Mouse (Mus musculus): ENCODE measurements around the gene Ovol1. TPM values are rescaled to one million over a fixed set of nuclear protein-coding genes. Genes with fewer than 3 reads are reported as not detected.

Ovol1 gene
- total RNA-seq, 2 experiments from 2014 or later: not detected

DNA sequence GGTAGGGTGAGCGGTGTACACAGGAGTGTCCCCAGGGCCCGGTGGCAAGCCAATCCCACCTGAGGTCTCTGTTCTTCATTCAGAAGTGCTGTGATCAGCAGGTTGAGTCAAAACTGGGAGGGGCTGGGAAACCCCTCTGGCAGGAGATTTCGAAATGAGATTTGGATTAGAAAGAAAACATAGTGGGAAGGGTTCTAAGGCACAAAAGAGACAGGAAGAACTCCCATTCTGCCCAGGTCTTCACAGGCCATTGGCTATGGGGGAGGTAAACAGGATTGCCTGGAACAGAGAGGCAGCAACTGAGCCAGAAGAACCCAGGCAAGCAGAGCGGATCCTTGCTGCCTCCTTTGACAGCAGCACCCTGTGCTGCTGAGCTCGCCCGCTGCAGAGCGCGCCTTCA, 21.7 kb downstream of the Ovol1 start:
- no peak for DNase-seq (ENCODE audit: extremely low spot score in 1 of 2, low spot score in 2 of 2)
- intact Hi-C loops (cut with DNase I): no loop called here

DNA sequence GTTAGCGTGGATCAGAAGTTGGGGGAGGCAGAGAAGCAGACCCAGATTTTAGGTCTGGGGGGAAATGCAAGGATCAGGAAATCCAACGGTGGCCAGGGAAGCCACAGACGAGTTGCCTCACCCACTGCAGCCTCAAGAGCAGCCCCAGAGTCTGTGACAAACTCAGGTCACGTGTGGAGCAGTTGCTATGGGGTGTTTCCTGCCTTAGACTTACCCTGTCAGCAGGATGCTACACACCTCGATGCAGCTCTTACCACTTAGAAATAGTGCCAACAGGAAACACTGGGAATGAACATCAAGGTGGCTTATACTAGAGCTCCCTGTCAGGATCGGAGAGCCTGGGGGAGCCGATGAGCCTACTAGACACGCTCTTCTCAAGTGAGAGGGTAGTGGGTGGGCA, 27.9 kb downstream of the Ovol1 start:
- intact Hi-C loops (cut with DNase I): no loop called here
- DNase-seq (ENCODE audit: extremely low spot score in 1 of 2, low spot score in 2 of 2): no peak

DNA sequence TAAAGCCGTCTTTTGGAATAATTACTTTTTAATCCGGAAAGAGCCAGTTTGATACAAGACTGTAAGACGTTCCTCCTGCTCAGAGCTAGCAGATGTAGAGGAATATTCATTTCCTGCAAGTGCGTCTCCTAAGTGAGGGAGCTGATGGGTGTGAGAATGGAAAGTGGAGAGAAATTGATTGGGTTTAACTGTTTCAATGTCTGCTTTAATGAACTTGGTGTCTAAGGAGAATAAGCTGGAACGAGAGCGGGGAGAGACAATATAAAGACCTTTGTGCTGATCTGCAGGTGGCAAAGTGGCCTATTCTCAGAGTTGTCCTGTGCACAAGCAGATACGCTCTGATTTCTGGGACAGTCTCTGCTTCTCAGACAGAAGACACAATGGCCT, 30.3 kb downstream of the Ovol1 start:
- intact Hi-C loops (cut with DNase I): no loop called here

DNA sequence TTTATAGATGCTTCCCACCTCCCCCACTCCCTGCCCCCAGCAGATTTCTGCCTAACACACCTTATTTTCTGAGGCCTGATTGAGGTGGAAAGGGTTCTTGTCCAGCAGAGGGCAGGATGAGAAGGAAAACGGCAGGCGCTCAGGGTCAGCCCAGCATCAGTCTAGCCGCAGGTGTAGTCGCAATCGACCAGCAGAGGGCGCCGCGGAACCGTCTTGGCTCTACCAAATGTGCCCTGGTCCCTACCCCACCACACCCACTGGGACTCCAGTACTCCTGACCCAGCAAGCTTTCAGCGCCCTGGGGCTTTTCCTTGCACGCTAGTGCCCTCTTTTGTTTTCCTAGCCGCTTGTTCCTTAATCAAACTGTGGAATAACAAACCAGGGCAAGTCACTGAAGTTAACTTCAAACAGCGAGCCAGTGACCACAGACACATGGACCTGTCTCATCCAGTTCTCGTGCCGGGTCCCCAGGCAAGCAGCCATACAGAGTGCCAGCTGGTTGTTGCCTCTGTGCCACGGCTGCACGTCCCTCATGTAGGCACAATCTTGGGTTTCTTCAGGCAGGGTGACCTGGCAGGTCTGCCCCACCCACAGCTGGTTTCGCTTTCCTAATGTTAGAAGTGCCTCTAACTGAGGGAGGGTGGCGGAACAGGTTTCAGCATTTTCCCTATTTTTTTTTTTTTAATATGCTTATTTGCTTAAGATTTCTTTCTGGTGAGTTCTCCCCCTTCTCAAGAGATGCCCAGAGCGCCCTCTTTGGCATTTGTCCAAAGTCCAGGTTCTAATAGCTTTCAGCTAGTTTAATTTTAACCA, 30.9 kb downstream of the Ovol1 start:
- intact Hi-C loops (cut with DNase I): loop anchor here (2.0 kb wide), 1 partner anchor 39 kb away; the partner anchor contains the start of gene Ap5b1

More for the DNA sequence above, 30.3 kb downstream of the Ovol1 start:
- no peak for DNase-seq (ENCODE audit: extremely low spot score in 1 of 2, low spot score in 2 of 2)

DNA sequence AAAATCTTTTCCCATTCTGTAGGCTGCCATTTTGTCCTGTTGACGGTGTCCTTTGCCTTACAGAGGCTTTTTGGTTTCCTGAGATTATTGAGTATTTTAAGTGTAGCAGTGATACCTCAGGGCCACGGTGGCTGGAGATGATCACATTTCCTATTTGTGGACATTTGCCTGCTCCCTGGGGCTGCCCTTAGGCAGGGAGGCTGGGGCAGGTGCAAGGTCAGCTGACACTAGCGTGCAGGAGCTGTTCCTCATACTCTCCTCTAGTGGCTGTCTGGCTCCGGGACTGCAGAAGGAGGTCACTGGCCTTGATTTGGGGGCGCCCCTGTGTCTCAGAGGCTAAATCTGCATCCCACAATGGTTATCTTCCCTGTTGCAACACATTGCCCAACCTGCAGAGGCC, 35.2 kb downstream of the Ovol1 start:
- intact Hi-C loops (cut with DNase I): no loop called here
- no peak for DNase-seq (ENCODE audit: extremely low spot score in 1 of 2, low spot score in 2 of 2)

More for the DNA sequence above, 30.9 kb downstream of the Ovol1 start:
- peak; percentile 80 to 95 for DNase-seq (ENCODE audit: extremely low spot score in 1 of 2, low spot score in 2 of 2)

DNA sequence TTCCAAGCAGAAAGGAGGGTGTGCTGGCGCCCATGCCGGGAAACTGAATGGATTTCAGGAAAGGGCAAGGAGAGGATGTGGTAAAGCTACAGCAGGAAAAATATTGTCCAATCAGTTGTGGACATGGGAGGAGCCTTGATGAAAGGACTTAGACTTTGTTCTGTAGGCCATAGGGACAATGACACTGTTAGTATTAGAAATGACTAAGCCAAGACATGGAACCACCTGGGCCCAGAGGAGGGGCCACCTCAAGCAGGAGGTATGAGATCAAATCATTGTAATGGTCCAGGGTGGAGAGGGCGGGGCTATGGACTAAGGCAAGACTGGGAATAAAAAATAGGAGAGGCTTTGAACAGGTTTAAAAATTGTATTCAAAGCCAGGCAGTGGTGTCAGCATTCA, 41.7 kb downstream of the Ovol1 start:
- DNase-seq (ENCODE audit: extremely low spot score in 1 of 2, low spot score in 2 of 2): no peak
- intact Hi-C loops (cut with DNase I): no loop called here

DNA sequence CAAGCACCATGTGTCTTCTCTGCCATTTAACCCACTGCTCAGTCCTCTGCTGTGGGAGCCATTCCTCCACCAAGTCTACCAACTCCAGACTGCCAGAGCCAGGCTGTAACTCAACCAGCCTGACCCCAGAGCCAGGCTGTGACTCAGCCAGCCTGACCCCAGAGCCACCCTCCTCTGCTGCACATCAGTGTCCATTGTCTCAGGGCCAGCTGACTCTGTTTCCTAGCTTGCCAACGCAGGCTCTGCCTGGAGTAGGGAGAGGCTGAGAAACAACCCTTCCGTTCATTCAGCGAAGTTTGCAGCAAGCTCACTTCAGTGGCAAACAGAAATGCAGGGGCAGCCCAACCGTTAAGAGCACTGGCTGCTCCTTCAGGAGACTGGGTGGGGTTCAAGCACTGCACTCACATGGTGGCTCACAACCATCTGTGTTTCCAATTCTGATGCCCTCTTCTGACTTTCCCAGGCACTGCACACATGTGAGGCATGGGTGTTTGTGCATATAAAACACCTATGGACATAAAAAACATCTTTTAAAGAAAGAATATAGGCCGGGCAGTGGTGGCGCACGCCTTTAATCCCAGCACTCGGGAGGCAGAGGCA, 43.4 kb downstream of the Ovol1 start:
- intact Hi-C loops (cut with DNase I): no loop called here
- DNase-seq (ENCODE audit: extremely low spot score in 1 of 2, low spot score in 2 of 2): no peak

DNA sequence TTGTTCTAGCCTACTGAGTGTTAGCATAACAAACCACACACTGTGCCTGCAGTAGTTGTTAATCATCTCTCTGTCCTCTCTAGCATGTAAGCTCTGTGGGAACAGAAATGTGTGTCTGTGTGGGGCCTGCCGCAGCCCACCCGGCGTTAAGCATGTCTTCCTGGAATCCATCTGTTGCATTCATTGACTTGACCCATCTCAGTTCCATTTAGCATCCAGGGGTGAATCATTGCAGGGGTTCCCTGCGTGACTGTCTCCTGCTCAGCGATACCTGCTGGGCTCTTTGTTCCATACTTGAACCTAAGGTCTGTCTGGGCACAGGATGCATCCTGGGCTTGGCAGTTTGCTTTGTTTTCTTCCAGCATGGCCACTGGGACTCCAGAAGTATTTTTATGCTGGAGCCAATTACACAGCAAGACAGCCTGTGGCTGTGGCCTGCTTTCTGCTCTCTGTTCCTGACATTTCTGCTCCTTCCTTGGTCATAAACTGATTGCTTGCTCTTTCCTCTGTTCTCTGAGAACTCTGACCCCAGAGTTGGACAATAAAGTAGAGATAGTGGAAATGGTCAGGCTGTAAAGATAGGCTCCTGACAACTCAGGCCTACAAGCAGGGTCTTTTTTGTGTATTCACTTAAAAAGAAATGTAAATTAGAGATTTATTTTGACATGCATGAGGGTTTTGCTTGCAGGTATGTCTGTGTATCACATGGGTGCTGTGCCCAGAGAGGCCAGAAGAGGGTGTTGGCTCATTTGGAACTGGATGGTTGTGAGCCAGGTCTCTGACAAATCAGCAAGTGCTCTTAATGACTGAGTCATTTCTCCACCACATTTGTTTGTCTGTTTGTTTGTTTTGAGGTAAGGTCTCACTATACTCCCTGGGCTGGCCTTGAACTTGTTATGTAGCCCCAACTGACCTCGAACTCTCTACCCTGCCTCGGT, 44.3 kb downstream of the Ovol1 start:
- intact Hi-C loops (cut with DNase I): no loop called here
- DNase-seq (ENCODE audit: extremely low spot score in 1 of 2, low spot score in 2 of 2): no peak

DNA sequence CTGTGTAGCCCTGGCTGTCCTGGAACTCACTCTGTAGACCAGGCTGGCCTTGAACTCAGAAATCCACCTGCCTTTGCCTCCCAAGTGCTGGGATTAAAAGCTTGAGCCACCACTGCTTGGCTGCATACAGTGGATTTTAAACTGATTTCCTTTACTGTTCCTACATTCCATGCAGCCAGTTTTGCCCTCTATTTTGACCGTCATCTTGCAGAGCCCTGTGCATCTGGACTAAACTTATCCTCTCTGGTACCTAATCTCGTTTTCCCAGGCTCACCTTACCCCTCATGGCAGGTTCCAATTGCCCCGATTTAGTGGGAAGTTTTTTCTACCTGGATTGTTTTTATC, 47.5 kb downstream of the Ovol1 start:
- no peak for DNase-seq (ENCODE audit: extremely low spot score in 1 of 2, low spot score in 2 of 2)
- intact Hi-C loops (cut with DNase I): no loop called here

DNA sequence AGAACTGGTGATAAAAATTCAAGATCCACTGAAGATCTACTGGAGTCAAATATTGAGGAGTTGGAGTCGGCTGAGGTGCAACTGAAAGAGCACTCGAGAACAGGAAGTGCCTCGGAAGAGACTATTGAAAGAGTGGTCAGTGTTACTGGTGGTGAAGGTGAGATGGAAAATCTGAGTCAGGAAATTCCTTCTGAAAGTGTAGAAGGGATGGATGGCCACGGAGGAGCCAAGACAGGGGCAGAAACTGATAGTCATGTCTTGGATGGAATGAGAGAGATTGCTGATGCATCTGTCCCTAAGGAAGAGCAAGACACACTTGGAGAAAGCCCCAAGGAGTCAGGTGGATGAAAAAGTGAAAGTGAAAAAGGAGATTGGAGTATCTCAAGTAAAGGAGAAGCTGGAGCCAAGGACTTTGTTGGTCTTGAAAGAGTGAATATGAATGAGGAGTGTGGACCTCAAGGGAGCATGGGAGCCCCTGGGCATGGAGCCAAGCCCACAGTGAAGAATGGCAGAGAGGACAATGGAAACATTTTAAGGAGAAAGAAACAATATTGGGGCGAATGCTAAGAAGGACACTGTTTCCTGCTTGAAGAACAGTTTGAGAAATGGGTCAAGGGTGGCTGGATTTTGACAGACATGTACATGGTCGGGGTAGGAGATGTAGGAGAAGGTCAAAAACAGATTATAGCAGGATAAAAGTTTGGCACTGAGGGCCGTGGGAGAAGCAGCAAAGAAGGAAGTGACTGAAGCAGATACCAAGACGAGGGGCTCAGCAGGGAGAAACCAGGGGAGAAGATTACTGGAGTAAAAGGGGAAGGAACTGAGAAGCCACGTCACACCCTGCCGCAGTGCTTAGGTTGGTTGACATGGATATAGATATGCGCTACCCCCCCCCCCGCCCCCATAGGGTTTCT, 48.1 kb downstream of the Ovol1 start:
- intact Hi-C loops (cut with DNase I): no loop called here

DNA sequence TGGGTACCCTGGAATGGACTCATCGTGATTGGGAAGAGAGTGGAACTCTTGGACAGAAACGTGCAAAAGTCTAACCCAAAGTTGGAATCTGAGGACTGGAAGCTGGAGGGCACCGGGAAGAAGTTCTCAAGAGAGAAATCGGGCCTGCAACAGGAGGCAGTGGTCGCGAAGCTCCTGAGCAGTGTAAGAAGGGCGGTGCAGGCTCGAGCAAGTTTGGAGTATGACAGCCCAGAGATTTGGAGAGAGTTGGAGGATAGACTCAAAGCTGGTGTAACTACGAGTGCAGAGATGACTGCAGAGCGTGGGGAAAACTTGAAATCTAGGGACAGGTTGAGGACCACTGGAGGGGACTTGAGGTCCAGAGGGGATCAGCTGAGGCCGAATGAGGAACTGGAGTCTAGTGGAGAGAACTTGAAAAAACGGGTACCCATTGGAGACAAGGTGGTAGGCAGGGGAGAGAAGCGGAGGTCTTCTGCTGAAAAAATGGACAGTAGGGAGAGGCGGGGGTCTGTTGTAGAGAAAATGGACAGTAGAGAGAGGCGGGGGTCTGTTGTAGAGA, 49.3 kb downstream of the Ovol1 start:
- no peak for DNase-seq (ENCODE audit: extremely low spot score in 1 of 2, low spot score in 2 of 2)
- intact Hi-C loops (cut with DNase I): no loop called here

More for the DNA sequence above, 48.1 kb downstream of the Ovol1 start:
- DNase-seq (ENCODE audit: extremely low spot score in 1 of 2, low spot score in 2 of 2): no peak

DNA sequence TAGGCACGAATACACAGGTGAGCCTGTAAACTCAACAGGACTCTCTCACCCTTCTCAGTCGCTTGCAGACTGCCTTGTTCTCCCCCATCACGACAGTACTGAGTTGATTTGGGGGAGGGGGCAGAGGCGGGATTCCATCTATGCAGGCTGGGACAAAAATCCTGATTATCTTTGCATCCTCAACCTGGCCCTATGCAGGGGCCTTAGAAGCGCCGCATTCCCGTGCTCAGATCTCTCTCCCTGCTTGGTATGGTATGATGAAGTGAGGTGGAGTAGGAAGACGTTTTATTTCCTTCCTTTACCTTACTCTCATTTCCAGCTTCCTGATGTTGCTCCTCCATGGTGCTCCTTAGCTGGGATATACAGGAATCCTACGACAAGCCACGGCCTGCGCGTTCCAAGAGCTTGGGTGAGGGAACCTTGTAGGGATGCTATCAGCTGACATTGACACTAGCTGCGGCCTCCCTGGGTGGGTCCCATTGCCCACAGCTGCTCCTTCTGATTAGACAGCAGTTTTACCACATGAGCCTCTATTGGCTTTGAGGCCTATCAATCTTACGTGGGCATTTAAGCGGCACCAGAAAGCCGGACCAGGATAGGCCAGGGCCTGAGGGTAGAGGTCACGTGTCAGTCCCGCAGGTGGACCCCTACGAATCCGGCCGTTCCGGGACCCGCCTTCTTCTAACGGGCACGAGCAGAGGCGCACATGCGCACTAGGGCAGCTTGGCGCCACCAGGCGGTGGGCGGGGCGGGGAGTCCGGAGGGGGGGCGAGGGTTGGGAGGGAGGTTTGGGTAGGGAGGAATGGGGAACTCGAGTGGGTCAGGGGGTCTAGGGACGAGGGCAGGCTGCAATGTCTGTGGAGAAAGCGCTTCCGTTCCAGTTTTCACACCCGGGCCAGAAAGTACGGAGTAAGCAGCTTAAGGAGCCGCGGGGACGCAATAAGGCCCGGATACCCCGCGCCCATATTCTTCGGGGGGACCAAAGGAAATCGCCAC, 50.1 kb downstream of the Ovol1 start, which contains the start of gene Snx32:
Gene Snx32, minus strand, starts transcription at position 508 of the 996 bp plus-strand sequence.
- intact Hi-C loops (cut with DNase I): no loop called here
- peak; percentile 99 to 100 for DNase-seq (ENCODE audit: extremely low spot score in 1 of 2, low spot score in 2 of 2)

DNA sequence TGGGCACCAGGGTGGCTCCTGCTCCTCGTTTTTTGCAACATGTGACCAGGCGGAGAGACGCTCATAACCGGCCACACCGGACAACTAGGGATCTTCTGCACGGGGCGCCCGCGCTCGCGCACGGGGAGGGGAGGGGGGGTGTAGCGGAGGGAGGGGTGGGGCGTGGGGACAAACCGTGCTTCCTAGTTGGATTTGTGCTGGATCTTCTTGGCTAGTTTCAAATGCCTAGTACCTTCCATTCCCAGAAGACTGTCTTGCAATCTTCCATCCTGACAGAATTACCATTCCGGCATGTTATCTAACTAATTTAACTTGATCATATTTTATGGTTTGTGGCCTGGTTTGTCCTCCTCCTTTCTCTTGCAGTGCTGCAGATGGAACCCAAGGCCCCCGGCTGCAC, 56.8 kb downstream of the Ovol1 start, which contains the start of gene 1700020D05Rik:
Gene 1700020D05Rik, minus strand, starts transcription at position 101 of the 400 bp plus-strand sequence.
- no peak for DNase-seq (ENCODE audit: extremely low spot score in 1 of 2, low spot score in 2 of 2)
- intact Hi-C loops (cut with DNase I): no loop called here

DNA sequence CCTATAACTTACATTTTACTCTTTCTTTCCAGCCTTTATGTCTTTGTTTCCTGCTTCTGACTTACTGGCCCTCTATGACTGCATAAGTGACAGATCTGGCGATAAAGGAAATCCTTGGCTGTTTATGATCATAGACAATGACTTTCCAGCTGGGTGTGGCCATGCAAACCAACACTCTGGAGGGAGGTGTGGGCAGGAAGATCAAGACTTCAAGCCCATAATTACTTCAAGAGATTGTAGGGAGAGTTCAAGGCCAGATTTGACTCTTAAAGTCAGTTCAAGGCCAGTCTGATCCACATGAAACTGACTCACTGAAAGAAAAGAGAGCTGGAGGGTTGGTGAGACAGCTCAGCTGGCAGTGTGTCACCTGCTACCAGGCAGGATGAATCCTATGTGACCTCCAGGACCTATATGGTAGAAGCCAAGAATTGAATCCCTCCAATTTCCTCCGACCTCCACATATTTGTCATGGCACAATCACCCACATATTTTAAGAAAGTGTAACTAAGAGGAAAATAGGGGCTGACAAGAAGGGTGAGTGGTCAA, 60.0 kb downstream of the Ovol1 start:
- intact Hi-C loops (cut with DNase I): no loop called here
- DNase-seq (ENCODE audit: extremely low spot score in 1 of 2, low spot score in 2 of 2): no peak
